Comparison of ENCODE assay signal across 13 mouse cellular contexts in genomic region chr17:8420739-8421138, GRCm38 (mm10). TPM values are rescaled to one million over a fixed set of nuclear protein-coding genes. Genes with fewer than 3 reads are reported as not detected.
DNase-seq lines count a peak whose midpoint lies in the region; ATAC-seq and TF ChIP-seq lines count a peak whose summit lies in the region.
"Had no signal": no experiment of that assay in that cellular context is flagged by ENCODE, and none has a peak within 500 bp of the region (broad histone marks: within the 10 kb centered on the region; RNA-seq: fewer than 3 reads in every experiment).

No protein-coding gene starts in this region.

- peak; percentile 52 for TF ChIP-seq CTCF in heart, adult 2 months (IDR thresholded peaks at IDR 0.05)
- TF ChIP-seq CTCF in liver, postnatal 0 days (IDR thresholded peaks at IDR 0.05; ENCODE audit: low read depth) = peak; percentile 42

- no peaks in the 10 kb centered on the region for H3K9me3 ChIP-seq in heart, embryonic 10.5 days
- H3K9me3 ChIP-seq in liver, postnatal 0 days (ENCODE audit: low read length) = no peaks in the 10 kb centered on the region
- H3K9me3 ChIP-seq in liver, embryonic 12.5 days (replicated peaks) = no peaks in the 10 kb centered on the region
- H3K9me3 ChIP-seq in hindbrain, embryonic 16.5 days (ENCODE audit: control insufficient read depth, low read length) = no peaks in the 10 kb centered on the region
- H3K9me3 ChIP-seq: hindbrain, embryonic 10.5 days had no signal

- no peaks in the 10 kb centered on the region for H3K27me3 ChIP-seq in heart, adult 2 months (ENCODE audit: control insufficient read depth, insufficient read depth, low read length)
- 0 out of 2 replicates have a peak, but pooled peaks cover 4% of the 10 kb centered on the region for H3K27me3 ChIP-seq in heart, embryonic 10.5 days (ENCODE audit: insufficient read depth, poor library complexity, severe bottlenecking)
- H3K27me3 ChIP-seq in liver, postnatal 0 days (ENCODE audit: insufficient read depth, low read length) = no peaks in the 10 kb centered on the region
- peaks cover 8% of the 10 kb centered on the region; the same call in 1 of the 2 replicates for H3K27me3 ChIP-seq in liver, embryonic 12.5 days (replicated peaks)
- H3K27me3 ChIP-seq in hindbrain, embryonic 16.5 days (replicated peaks; ENCODE audit: control insufficient read depth, insufficient read depth, low read length) = no peaks in the 10 kb centered on the region

- H3K4me3 ChIP-seq in heart, adult 2 months = no peak overlapping the region
- H3K4me3 ChIP-seq in heart, embryonic 10.5 days = no peak overlapping the region
- no peak overlapping the region for H3K4me3 ChIP-seq in liver, postnatal 0 days (ENCODE audit: low read depth, low read length)
- H3K4me3 ChIP-seq in liver, embryonic 12.5 days = no peak overlapping the region
- no peak overlapping the region for H3K4me3 ChIP-seq in hindbrain, embryonic 16.5 days (ENCODE audit: low read length)
- H3K4me3 ChIP-seq: hindbrain, embryonic 10.5 days had no signal

- no peak overlapping the region for H3K27ac ChIP-seq in heart, adult 2 months
- H3K27ac ChIP-seq in heart, embryonic 10.5 days = no peak overlapping the region
- H3K27ac ChIP-seq in liver, postnatal 0 days (ENCODE audit: low read depth) = no peak overlapping the region
- no peak overlapping the region for H3K27ac ChIP-seq in liver, embryonic 12.5 days
- H3K27ac ChIP-seq in hindbrain, embryonic 16.5 days (ENCODE audit: low read depth, low read length) = no peak overlapping the region
- H3K27ac ChIP-seq: hindbrain, embryonic 10.5 days had no signal

- H3K9ac ChIP-seq in heart, adult 2 months (ENCODE audit: low read depth, low read length) = no peak overlapping the region
- H3K9ac ChIP-seq in liver, postnatal 0 days (replicated peaks) = no peak overlapping the region
- H3K9ac ChIP-seq in liver, embryonic 12.5 days = no peak overlapping the region
- no peak overlapping the region for H3K9ac ChIP-seq in hindbrain, embryonic 16.5 days (ENCODE audit: low read depth, low read length)

- intact Hi-C loops in heart, adult 2 months (cut with DNase I) = no loop called here

- H3K4me2 ChIP-seq in liver, postnatal 0 days (ENCODE audit: low read depth, low read length) = no peak overlapping the region
- H3K4me2 ChIP-seq in liver, embryonic 12.5 days = no peak overlapping the region
- no peak overlapping the region for H3K4me2 ChIP-seq in hindbrain, embryonic 16.5 days (ENCODE audit: low read length)

- ATAC-seq in liver, postnatal 0 days = no peak
- ATAC-seq in liver, embryonic 12.5 days = no peak
- ATAC-seq in hindbrain, embryonic 16.5 days = no peak

- no peaks in the 10 kb centered on the region for H3K79me2 ChIP-seq in heart, adult 2 months (replicated peaks; ENCODE audit: control insufficient read depth, insufficient read depth, low read length)

- no peak for TF ChIP-seq EP300 in heart, adult 2 months (IDR thresholded peaks at IDR 0.05; ENCODE audit: insufficient read depth, low read depth, low read length)
- TF ChIP-seq EP300 in liver, postnatal 0 days (IDR thresholded peaks at IDR 0.05; ENCODE audit: low read depth) = no peak

- no peaks in the 10 kb centered on the region for H3K4me1 ChIP-seq in heart, adult 2 months (ENCODE audit: control insufficient read depth, insufficient read depth, low read length)
- H3K4me1 ChIP-seq in heart, embryonic 10.5 days = peaks cover 19% of the 10 kb centered on the region
- H3K4me1 ChIP-seq in liver, postnatal 0 days (ENCODE audit: insufficient read depth) = no peaks in the 10 kb centered on the region
- peaks cover 4% of the 10 kb centered on the region; the same call in 1 of the 2 replicates for H3K4me1 ChIP-seq in liver, embryonic 12.5 days
- no peaks in the 10 kb centered on the region for H3K4me1 ChIP-seq in hindbrain, embryonic 16.5 days (ENCODE audit: control insufficient read depth, insufficient read depth, low read depth, low read length)

- TF ChIP-seq POLR2A in heart, adult 2 months (IDR thresholded peaks at IDR 0.05; ENCODE audit: insufficient read depth, low read depth, low read length) = no peak

- no peaks in the 10 kb centered on the region for H3K36me3 ChIP-seq in heart, adult 2 months (ENCODE audit: control insufficient read depth, insufficient read depth, low read length)
- no peaks in the 10 kb centered on the region for H3K36me3 ChIP-seq in heart, embryonic 10.5 days
- H3K36me3 ChIP-seq in liver, postnatal 0 days (replicated peaks; ENCODE audit: insufficient read depth, low read length) = no peaks in the 10 kb centered on the region
- H3K36me3 ChIP-seq in liver, embryonic 12.5 days = no peaks in the 10 kb centered on the region
- H3K36me3 ChIP-seq in hindbrain, embryonic 16.5 days (ENCODE audit: control insufficient read depth, insufficient read depth, low read length) = no peaks in the 10 kb centered on the region
- H3K36me3 ChIP-seq: hindbrain, embryonic 10.5 days had no signal

- no peak for DNase-seq in heart, adult 2 months
- no peak for DNase-seq in heart, embryonic 10.5 days (ENCODE audit: low spot score)
- no peak for DNase-seq in liver, postnatal 0 days
- peak; percentile 28 for DNase-seq in NIH3T3 (ENCODE audit: low read depth)
- DNase-seq in thymus, postnatal 14 days = peak; percentile 32
- DNase-seq in MN1 (ENCODE audit: low spot score) = no peak

- WGBS in heart, adult 2 months = 86% methylated on average over 1 of the region's 1 CpGs
- WGBS in heart, embryonic 10.5 days = 65% methylated on average over 1 of the region's 1 CpGs
- 77% methylated on average over 1 of the region's 1 CpGs for WGBS in liver, postnatal 0 days (ENCODE audit: insufficient replicate concordance)
- WGBS in liver, embryonic 12.5 days (ENCODE audit: insufficient replicate concordance) = 47% methylated on average over 1 of the region's 1 CpGs
- WGBS in hindbrain, embryonic 16.5 days = 67% methylated on average over 1 of the region's 1 CpGs

RNA-seq across cellular contexts. Expression of gene T, which starts 13.5 kb away (rescaled TPM):
- not detected for total RNA-seq in heart, adult 2 months (2021)
- polyA plus RNA-seq in heart, adult 2 months (2012; rRNA removed) = not detected in 2 replicates
- 0.29 TPM in 1 of 2 replicates, not detected in the other for polyA plus RNA-seq in heart, embryonic 10.5 days (2016; fragmentation: Nextera tagmentation; extraction: Ambion mirVana)
- not detected in 2 replicates for polyA plus RNA-seq in liver, postnatal 0 days (2015; fragmentation: Nextera tagmentation; extraction: Ambion mirVana)
- not detected in 2 replicates for polyA plus RNA-seq in liver, embryonic 12.5 days (2016; fragmentation: Nextera tagmentation; extraction: Ambion mirVana)
- 0.25 and 0.35 TPM in 2 replicates for polyA plus RNA-seq in hindbrain, embryonic 16.5 days (2015; fragmentation: Nextera tagmentation; extraction: Ambion mirVana)
- total RNA-seq: heart, adult 8-10 months; left cerebral cortex, adult 8-10 months; megakaryocyte-erythroid progenitor cell, adult 5-6 weeks had no signal
- polyA plus RNA-seq: liver, embryonic 16.5 days had no signal

Comparison
In these comparisons a context has a peak if more than half of its experiments do, and no peak if none do; other contexts are left out.
1. DNase-seq: peak in NIH3T3 (single experiment) and thymus, postnatal 14 days (single experiment); none in heart, adult 2 months (0 of 2), heart, embryonic 10.5 days (single experiment), liver, postnatal 0 days (single experiment) and MN1 (single experiment).